Mouse (Mus musculus) Patski (cell line): Measurements from ENCODE around the gene Prpf19. TPM values are rescaled to one million over a fixed set of nuclear protein-coding genes. Genes with fewer than 3 reads are reported as not detected.
A peak's percentile ranks its signal among the peaks of the same experiment; 100 is the strongest.

ENCODE experiments used
- ATAC-seq: fragments of 100-300 bp; one replicate; pipeline ENCODE4 v1.8.0; 2021
- CTCF ChIA-PET: fragments of 350-600 bp; sonication (Branson Sonifier 250); formaldehyde crosslinking; loops from one replicate; lab custom pipeline; 2022; ENCODE audit warnings: inconsistent platforms; lab: Charles Lee
- POLR2A ChIA-PET: fragments of 350-600 bp; sonication (Branson Sonifier 250); formaldehyde crosslinking; loops from one replicate; lab custom pipeline; 2022; ENCODE audit warnings: antibody characterized with exemption, inconsistent platforms; lab: Charles Lee
- DNase-seq: peaks from one replicate; pipeline ENCODE4 v3.0.0-alpha.2; 2011; ENCODE audit warnings: low read depth, low spot score
- H3K27me3 ChIP-seq: fragments of 371-371 bp; one replicate; pipeline ENCODE4 v1.5.1; 2021
- CTCF ChIP-seq: fragments of 100-300 bp; IDR thresholded peaks from one replicate; pipeline ENCODE4 v1.5.1; 2021
- in situ Hi-C: fragments of 300-500 bp; cut with MboI; formaldehyde crosslinking; loops from 3 replicates; pipeline ENCODE4 v1.11.1; 2018; ENCODE audit warnings: low pct_unique_long_range_greater_than_20kb, mixed read lengths
- polyA plus RNA-seq: library from polyadenylated mRNA; unstranded; gene quantifications from one replicate; pipeline ENCODE4 v1.2.3, GENCODE M21; 2021

Gene Prpf19
- polyA plus RNA-seq, 1 experiment from 2014 or later, result 251 TPM

DNA sequence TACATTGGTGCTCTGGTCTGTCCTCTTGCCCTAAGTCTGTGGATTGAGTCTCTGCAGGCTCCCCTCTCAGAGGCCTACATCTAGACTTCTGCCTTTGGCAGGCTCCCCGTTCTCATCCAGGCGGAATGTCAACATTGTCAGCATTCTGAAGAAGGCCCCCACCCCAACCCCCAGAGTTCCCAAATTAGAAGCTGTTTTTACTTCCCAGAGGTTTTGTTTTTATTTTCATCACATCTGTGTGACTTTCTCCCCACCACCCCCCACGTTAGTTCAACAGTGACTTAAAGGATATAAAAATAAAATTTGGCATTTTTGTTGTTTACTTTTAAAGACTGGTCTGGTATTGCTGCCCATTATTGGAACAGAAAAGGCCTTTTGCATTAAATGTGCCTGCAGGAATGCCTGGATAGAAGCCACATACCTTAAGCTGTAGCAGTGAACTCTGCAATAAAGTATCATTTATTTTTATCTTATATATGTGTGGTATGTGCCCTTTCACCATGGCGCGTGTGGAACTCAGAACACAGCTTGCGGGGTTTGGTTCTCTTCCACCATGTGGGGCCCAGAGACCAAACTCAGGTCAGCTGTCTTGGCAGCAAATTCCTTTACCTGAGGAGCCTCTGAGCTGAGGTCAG, 14.2 kb downstream of the Prpf19 start:
- no peaks in the 10 kb centered on the region for H3K27me3 ChIP-seq
- CTCF ChIA-PET, result interaction anchor here (1.2 to 6.1 kb wide), 10 partner anchors 13 to 197 kb away, joined by 4 to 75 read pairs (median 9); partner anchors contain the start of genes Prpf19 and Ptgdr2
- POLR2A ChIA-PET, result interaction anchor here (0.7 to 1.3 kb wide), 3 partner anchors 39 to 236 kb away, joined by 3 read pairs; no protein-coding TSS in a partner anchor
- no peak for DNase-seq
- TF ChIP-seq CTCF, result no peak
- in situ Hi-C loops, result no loop called here
- no peak for ATAC-seq

DNA sequence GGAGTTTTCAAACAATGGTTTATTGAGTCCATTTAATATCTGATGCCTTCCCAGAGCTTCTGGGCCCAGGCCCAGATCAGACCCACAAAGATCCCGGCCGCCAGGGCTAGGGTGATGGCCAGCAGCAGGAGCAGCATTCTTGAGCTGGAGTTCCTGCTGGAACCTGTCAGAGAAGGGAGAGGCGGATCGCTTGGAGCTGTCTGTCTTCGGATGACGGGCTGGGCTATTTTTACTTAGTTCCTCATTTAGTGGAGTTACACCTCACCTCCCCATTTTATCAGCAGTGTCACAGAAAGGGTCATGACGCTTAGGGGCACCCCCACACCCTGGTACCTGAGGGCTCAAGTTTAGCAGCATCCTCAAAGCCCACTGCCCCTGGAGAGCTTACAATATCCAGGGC, 19.3 kb downstream of the Prpf19 start:
- ChIA-PET POLR2A (interaction anchor here (0.6 kb wide), 1 partner anchor 1066 kb away, joined by 5 read pairs; no protein-coding TSS in a partner anchor), CTCF (interaction anchor here (1.6 to 2.1 kb wide), 3 partner anchors 10 to 45 kb away, joined by 5 read pairs; no protein-coding TSS in a partner anchor)
- H3K27me3 ChIP-seq, result no peaks in the 10 kb centered on the region
- no peak for ATAC-seq
- TF ChIP-seq CTCF, result no peak
- in situ Hi-C loops, result loop anchor here (5.0 kb wide), 1 partner anchor 43 kb away; no protein-coding TSS in a partner anchor
- DNase-seq, result no peak

DNA sequence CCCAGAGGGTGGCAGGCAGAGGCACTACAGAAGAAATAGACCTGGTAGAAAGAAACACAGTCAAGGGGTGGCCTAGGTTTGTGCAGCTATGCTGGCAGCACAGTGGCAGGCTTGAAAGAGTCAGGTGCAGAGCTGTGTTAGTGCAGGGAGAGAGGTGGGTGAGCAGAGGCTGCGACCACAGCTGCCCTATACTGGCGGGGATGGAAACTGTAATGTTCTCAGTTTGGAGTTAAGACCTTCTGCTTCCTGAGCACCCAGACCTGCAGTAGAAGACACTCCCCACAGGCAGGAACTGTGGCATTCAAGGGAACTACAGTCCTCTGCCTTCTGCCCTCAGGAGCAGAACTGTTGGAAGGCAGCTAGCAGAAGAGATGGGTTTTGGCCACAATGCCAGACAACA, 19.8 kb downstream of the Prpf19 start:
- CTCF ChIA-PET, result interaction anchor here (1.6 to 2.1 kb wide), 3 partner anchors 10 to 44 kb away, joined by 5 read pairs; no protein-coding TSS in a partner anchor
- no peaks in the 10 kb centered on the region for H3K27me3 ChIP-seq
- no peak for TF ChIP-seq CTCF
- in situ Hi-C loops, result loop anchor here (5.0 kb wide), 1 partner anchor 42 kb away; no protein-coding TSS in a partner anchor
- DNase-seq (no peak), ATAC-seq (no peak)
- POLR2A ChIA-PET, result no interaction called here

DNA sequence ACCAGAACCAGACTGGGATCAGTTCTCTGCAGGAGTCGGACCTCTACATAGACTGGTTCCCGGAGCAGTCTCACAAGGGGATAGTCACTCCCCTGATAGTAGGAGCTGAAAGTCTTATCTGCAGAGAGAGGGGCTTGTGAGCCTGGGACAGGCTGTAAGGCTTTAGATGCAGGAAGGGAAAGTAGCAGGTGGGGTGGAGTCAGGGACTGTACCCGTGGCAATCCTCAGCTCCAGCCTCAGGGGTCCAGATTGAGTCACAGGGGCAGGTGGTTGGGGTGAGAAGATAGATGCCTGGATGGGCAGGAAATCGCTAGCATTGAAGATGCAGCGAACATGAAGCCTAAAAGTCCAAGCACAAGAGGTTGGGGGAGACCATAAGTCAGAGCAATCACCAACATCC, 21.5 kb downstream of the Prpf19 start:
- POLR2A ChIA-PET, result no interaction called here
- in situ Hi-C loops, result no loop called here

DNA sequence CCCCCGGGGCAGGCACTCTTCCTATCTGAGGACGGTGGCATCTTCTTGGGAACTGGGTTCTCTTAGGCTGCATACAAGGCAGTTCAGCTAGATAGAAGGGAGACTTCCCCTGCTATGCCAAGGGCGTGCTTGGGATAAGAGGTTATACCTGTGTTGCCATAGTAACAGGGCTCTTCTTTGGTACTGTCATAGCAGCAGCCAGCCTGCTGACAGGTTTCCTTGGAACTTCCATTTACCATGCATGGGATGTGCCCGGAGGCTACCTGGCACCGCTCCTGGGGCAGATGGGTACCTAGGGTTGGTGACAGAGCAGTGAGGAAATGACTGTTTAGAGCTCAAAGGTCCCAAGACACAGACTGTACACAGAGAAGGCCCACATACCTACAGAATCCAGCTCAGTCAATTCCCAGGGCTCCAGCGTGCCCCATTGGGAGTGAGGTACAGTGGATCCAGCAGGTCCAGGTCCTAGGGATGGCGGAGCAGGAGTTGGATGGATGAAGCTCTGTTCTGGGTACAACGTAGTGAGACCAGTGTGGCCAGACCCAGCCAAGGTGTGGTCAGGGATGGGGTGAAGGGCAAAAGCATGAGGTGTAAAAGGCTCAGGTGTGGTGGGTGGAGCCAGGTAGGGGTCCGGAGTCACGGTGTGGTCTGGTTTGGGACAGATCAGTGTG, 23.4 kb downstream of the Prpf19 start:
- ChIA-PET POLR2A (no interaction called here), CTCF (interaction anchor here (1.0 to 1.7 kb wide), 2 partner anchors 11 to 65 kb away, joined by 3 to 6 read pairs; no protein-coding TSS in a partner anchor)
- ATAC-seq (no peak), DNase-seq (no peak)
- no peak for TF ChIP-seq CTCF
- no peaks in the 10 kb centered on the region for H3K27me3 ChIP-seq
- in situ Hi-C loops, result no loop called here

More for the DNA sequence above, 21.5 kb downstream of the Prpf19 start:
- TF ChIP-seq CTCF, result no peak
- ATAC-seq (no peak), DNase-seq (no peak)
- H3K27me3 ChIP-seq, result no peaks in the 10 kb centered on the region
- CTCF ChIA-PET, result interaction anchor here (0.9 to 1.3 kb wide), 3 partner anchors 9 to 41 kb away, joined by 3 to 5 read pairs (median 3); no protein-coding TSS in a partner anchor

DNA sequence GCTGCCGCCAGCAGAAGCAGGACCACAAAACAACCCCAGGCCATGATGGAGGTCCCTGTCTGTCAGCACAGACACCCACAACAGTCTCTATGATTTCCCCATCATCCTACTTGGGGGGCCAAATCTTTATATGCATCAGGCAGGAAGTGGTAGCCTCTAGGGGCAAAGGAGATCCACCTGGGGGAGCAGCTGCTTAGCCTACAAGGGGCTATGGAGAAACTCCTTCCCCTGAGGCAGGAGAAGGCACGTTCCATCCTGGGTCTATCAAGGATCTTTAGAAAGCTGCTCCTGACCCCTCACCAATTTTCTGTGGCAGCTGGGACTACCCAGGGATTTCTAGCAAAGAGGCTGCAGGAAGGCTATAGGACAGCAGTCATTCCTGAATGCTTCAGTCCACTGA, 25.5 kb downstream of the Prpf19 start, which contains the start of gene Zp1:
Zp1 (minus strand) TSS at position 101 of the 400 bp plus-strand sequence.
- CTCF ChIA-PET, result interaction anchor here (1.1 kb wide), 1 partner anchor 13 kb away, joined by 4 read pairs; no protein-coding TSS in a partner anchor

DNA sequence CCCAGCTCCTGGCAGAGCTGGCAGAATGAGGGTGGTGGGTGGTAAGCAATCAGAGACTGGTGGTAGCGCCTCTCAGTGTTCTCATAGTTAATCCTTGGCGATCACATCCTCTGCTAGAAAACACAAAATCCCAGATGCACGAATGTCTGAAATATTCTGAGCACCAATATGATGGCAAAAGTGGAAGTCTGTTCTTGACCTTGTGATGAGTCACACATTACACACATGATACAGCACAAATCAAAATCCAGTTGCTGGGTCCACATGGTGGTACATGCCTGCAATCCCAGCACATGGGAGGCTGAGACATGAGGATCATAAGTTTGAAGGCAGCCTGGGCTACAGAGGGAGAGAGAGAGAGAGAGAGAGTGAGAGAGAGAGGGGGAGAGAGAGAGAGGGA, 26.0 kb downstream of the Prpf19 start:
- TF ChIP-seq CTCF, result no peak
- ChIA-PET CTCF (interaction anchor here (1.1 to 1.2 kb wide), 2 partner anchors 13 kb away, joined by 4 to 5 read pairs; no protein-coding TSS in a partner anchor), POLR2A (interaction anchor here (1.4 kb wide), 1 partner anchor 9 kb away, joined by 4 read pairs; no protein-coding TSS in a partner anchor)
- DNase-seq (no peak), ATAC-seq (no peak)
- in situ Hi-C loops, result no loop called here
- H3K27me3 ChIP-seq, result no peaks in the 10 kb centered on the region

More for the DNA sequence above, 25.5 kb downstream of the Prpf19 start, which contains the start of gene Zp1:
- TF ChIP-seq CTCF, result no peak
- DNase-seq, result no peak
- POLR2A ChIA-PET, result interaction anchor here (1.4 kb wide), 1 partner anchor 9 kb away, joined by 4 read pairs; no protein-coding TSS in a partner anchor
- no peaks in the 10 kb centered on the region for H3K27me3 ChIP-seq
- ATAC-seq, result no peak
- in situ Hi-C loops, result no loop called here

DNA sequence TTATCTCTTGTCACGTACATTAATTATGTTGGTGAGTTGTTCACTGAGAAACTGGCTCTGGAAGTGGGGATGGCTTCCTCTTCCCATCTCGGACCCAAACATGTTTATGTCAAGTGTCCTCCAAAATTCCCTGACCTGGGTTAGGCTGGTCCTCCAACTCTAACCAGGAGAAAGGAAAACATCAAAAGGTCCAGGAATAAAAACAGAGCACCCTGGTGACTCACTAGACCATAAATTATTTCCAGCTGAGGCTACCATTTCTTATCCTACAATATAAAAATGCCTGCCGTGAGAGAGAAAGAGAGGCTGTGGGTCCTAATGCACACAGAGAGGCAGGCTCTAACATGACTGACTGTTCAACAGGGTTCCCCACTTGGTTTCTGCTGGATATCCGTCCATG, 29.2 kb downstream of the Prpf19 start:
- ATAC-seq, result no peak
- no peak for TF ChIP-seq CTCF
- ChIA-PET POLR2A (interaction anchor here (0.7 kb wide), 1 partner anchor 24 kb away, joined by 3 read pairs; no protein-coding TSS in a partner anchor), CTCF (interaction anchor here (0.9 to 1.9 kb wide), 3 partner anchors 10 to 214 kb away, joined by 4 to 5 read pairs (median 5); no protein-coding TSS in a partner anchor)
- H3K27me3 ChIP-seq, result no peaks in the 10 kb centered on the region
- in situ Hi-C loops, result no loop called here
- peak; percentile 28 for DNase-seq

DNA sequence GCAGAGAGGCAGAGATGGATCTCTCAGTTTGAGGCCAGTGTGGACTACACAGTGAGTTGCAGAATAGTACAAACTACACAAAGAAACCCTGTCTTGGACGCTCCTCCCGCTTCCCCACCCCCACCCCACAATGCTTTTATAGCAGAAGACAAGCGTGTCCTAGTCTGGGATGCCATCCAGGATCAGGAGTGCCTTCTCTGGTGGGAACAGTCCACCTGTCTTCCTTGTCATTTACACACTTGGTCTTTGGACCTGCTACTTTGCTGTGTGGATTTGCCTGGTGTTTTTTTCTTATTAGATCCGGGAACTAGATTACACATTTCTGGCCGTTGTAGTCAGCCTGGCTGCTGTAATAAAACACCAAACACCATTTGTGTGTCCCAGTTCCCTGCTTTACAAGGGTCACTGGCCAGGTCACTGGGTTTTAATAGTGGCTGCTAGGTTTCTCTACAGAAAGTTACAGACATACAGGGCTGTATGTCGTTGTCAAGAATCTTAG, 31.1 kb downstream of the Prpf19 start:
- no peak for TF ChIP-seq CTCF
- ChIA-PET POLR2A (no interaction called here), CTCF (interaction anchor here (1.1 kb wide), 1 partner anchor 18 kb away, joined by 3 read pairs; no protein-coding TSS in a partner anchor)
- no peaks in the 10 kb centered on the region for H3K27me3 ChIP-seq
- DNase-seq (peak; percentile 43), ATAC-seq (peak; percentile 42)
- in situ Hi-C loops, result no loop called here

DNA sequence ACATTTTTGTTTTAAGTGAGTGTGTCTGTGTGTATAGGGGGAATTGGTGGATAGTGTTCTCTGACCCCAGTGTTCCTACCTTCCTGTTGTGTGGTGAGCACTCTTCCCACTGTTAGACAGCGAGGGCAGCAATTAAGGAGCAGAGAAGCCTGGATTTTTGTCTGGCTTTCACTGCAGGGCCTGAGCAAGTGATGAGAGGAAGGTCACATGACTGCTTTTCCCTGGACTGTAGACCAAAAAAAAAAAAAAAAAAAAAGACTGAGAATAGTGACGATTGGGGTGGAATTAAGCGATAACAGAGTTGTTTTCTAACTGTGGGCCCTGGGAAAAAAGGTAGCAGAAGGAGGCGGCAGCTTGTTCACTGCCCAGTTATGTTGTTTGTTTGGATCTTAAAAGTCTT, 31.6 kb downstream of the Prpf19 start:
- DNase-seq, result no peak
- H3K27me3 ChIP-seq, result no peaks in the 10 kb centered on the region
- POLR2A ChIA-PET, result no interaction called here
- TF ChIP-seq CTCF, result no peak
- in situ Hi-C loops, result no loop called here
- CTCF ChIA-PET, result interaction anchor here (1.1 kb wide), 1 partner anchor 18 kb away, joined by 3 read pairs; no protein-coding TSS in a partner anchor
- ATAC-seq, result peak; percentile 18
